Mouse (Mus musculus) intestine, embryonic 14.5 days (tissue): ENCODE data around the gene D5Ertd579e. TPM values are rescaled to one million over a fixed set of nuclear protein-coding genes. Genes with fewer than 3 reads are reported as not detected.

ENCODE experiments used
- ATAC-seq: fragments of 200-750 bp; cut with Nextera tagmentation; replicated peaks from 2 replicates; pipeline ENCODE4 v1.8.0; 2017; ENCODE audit warnings: low read depth, moderate number of reproducible peaks, moderate TSS enrichment, moderate library complexity; ENCODE audit not compliant: low FRiP score, low TSS enrichment
- DNase-seq: peaks from one replicate; pipeline ENCODE4 v3.0.0-alpha.2; 2018; ENCODE audit warnings: low spot score
- H3K27ac ChIP-seq: fragments of 300-500 bp; sonication (generic); 2 replicates; pipeline ENCODE4 v1.5.1; 2014; ENCODE audit warnings: low read depth, mild to moderate bottlenecking, control low read depth
- H3K27me3 ChIP-seq: fragments of 300-500 bp; sonication (generic); replicated peaks from 2 replicates; pipeline ENCODE4 v1.6.1; 2014; ENCODE audit warnings: low read length, control low read depth; ENCODE audit not compliant: control insufficient read depth, insufficient read depth
- H3K36me3 ChIP-seq: fragments of 300-500 bp; sonication (generic); 2 replicates; pipeline ENCODE4 v1.6.1; 2014; ENCODE audit warnings: low read length, control low read depth; ENCODE audit not compliant: control insufficient read depth, insufficient read depth
- H3K4me1 ChIP-seq: fragments of 300-500 bp; sonication (generic); replicated peaks from 2 replicates; pipeline ENCODE4 v1.6.1; 2014; ENCODE audit warnings: low read length, control low read depth, mixed read lengths; ENCODE audit not compliant: control insufficient read depth, insufficient read depth
- H3K4me2 ChIP-seq: fragments of 300-500 bp; sonication (generic); 2 replicates; pipeline ENCODE4 v1.6.1; 2014; ENCODE audit warnings: low read length
- H3K4me3 ChIP-seq: fragments of 300-500 bp; sonication (generic); 2 replicates; pipeline ENCODE4 v1.5.1; 2014; ENCODE audit warnings: low read depth, low read length, control low read depth, mixed read lengths
- H3K9ac ChIP-seq: fragments of 300-500 bp; sonication (generic); 2 replicates; pipeline ENCODE4 v1.6.1; 2014; ENCODE audit warnings: mild to moderate bottlenecking, low read length
- H3K9me3 ChIP-seq: fragments of 300-500 bp; sonication (generic); 2 replicates; pipeline ENCODE4 v1.6.1; 2016; ENCODE audit warnings: low read length, control low read depth; ENCODE audit not compliant: control insufficient read depth
- WGBS: fragments of 180-500 bp; shearing (Covaris S2); extraction: QIAGEN DNeasy Blood & Tissue Kit; methylation state at CpG from one replicate; pipeline ENCODE4 v1.1.7; 2014; 5-methylcytosine and 5-hydroxymethylcytosine counted together
- polyA plus RNA-seq: library from polyadenylated mRNA; unstranded; fragments of >200 nt; fragmentation: Nextera tagmentation; extraction: Ambion mirVana; gene quantifications from 2 replicates; pipeline ENCODE4 v1.2.1, GENCODE M21; 2014

D5Ertd579e gene
- polyA plus RNA-seq, 1 experiment from 2014 or later: 25.8 TPM

DNA sequence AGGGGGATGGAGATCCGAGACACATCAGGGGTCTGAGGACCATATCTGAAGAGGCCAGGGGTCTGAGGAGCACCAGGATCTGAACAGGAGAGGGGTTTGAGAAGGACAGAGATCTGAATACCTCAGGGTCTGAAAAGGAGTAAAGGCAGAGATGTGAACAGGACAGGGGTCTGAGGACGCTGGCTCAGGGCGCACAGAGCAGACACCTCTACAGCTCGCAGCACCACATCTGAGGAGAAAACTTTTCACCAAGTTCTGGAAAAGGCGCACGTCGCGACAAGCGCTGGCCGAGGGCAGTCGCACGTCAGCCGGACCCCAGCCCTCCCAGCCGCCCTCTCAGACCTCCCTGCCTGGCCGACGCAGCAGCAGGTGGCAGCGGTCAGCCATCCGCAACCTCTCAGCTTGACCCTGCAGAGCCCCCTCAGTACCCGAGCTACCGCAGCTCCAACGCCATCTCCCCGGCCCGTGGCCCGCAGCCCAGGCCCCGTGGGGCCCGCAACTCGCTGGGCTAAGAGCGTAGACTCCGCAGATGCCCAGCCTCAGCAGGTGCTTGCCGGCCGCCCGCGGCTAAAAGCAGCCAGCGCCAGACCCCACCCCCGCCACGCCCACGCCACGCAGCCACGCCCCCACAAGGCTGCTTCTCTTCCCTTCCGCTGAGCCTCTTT is 114.4 kb downstream of the D5Ertd579e start:
- Histone ChIP-seq H3K27ac (no peak overlapping the region; the same call in 1 of the 2 replicates), H3K4me2 (peak overlapping the region; percentile 94), H3K4me1 (peaks cover 13% of the 10 kb centered on the region), H3K27me3 (no peaks in the 10 kb centered on the region), H3K36me3 (no peaks in the 10 kb centered on the region), H3K9ac (peak overlapping the region; percentile 48; the same call in 1 of the 2 replicates), H3K9me3 (no peaks in the 10 kb centered on the region), H3K4me3 (peak overlapping the region; percentile 86)
- WGBS: 1% methylated on average over 39 of the region's 40 CpGs
- ATAC-seq (peak; percentile 10), DNase-seq (peak; percentile 53)

DNA sequence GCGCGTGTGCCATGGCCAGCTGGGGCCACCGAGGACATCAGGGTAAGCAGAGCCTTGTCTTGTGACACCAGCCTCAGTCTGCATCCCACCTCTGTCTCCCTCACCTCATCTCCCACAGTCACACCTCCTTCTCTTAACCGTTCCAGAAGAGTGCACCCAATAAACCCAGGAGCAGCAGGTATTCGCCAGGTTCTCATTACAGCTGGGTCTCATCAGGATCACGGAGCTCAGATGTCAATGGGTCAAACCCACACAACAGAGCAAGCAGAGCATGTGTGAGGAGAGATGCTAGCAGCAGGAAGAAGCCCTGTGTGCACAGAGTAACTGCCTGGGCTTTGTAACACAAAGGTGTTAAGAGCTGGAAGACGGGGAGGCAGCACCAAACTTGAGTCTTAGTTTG is 115.9 kb downstream of the D5Ertd579e start:
- H3K9ac ChIP-seq: no peak overlapping the region
- no peak overlapping the region for H3K27ac ChIP-seq
- H3K36me3 ChIP-seq: no peaks in the 10 kb centered on the region
- no peak overlapping the region for H3K4me2 ChIP-seq
- ATAC-seq (no peak), DNase-seq (no peak)
- H3K9me3 ChIP-seq: no peaks in the 10 kb centered on the region
- H3K27me3 ChIP-seq: no peaks in the 10 kb centered on the region
- WGBS: 76% methylated on average over 7 of the region's 7 CpGs
- peaks cover 13% of the 10 kb centered on the region for H3K4me1 ChIP-seq
- H3K4me3 ChIP-seq: no peak overlapping the region

DNA sequence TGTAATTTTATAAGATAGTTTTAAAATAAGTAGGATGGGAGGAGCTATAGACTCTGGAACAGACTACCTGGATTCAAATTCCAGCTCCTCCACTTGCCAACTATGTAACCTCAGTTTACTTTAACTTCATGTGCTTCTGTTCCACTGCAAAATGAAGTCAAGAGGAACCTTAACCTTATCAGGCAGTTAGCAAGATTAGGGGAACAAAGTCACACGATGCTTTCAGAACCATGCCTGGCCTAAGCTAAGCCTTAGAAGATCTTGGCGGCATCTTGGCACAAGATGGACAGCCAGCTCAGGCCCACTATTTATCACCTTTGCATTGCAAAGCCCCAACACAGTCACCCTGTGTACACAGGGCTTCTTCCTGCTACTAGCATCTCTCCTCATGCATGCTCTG is 116.8 kb downstream of the D5Ertd579e start:
- H3K9me3 ChIP-seq: no peaks in the 10 kb centered on the region
- H3K4me2 ChIP-seq: no peak overlapping the region
- ATAC-seq: no peak
- no peak for DNase-seq
- H3K9ac ChIP-seq: no peak overlapping the region
- H3K27me3 ChIP-seq: no peaks in the 10 kb centered on the region
- H3K36me3 ChIP-seq: no peaks in the 10 kb centered on the region
- H3K4me1 ChIP-seq: peaks cover 20% of the 10 kb centered on the region
- WGBS: 68% methylated on average over 2 of the region's 2 CpGs
- no peak overlapping the region for H3K27ac ChIP-seq
- H3K4me3 ChIP-seq: no peak overlapping the region

DNA sequence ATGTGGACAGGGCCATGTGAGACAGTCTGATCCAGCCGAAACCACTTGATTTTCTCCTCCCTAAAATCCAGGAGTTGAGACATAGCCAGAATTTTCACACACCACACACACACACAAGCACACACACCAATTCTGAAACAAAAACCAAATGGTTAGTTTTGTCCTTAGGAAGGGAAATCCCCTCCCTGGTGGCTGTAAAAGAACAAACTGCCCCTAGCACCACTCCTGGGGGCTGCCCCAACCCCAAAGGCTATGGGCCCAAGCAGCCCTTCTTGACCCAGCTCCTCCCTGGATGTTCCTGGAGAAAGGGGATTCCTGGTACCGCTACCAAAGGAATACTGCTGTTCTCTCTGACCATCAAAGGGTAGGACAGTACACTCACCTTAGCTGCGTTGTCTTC is 119.4 kb downstream of the D5Ertd579e start:
- no peaks in the 10 kb centered on the region for H3K27me3 ChIP-seq
- H3K4me2 ChIP-seq: no peak overlapping the region
- no peaks in the 10 kb centered on the region for H3K36me3 ChIP-seq
- no peak for DNase-seq
- no peaks in the 10 kb centered on the region for H3K9me3 ChIP-seq
- WGBS: 91% methylated on average over 3 of the region's 3 CpGs
- H3K4me3 ChIP-seq: no peak overlapping the region
- H3K9ac ChIP-seq: no peak overlapping the region
- no peak overlapping the region for H3K27ac ChIP-seq
- ATAC-seq: no peak
- H3K4me1 ChIP-seq: peaks cover 20% of the 10 kb centered on the region

DNA sequence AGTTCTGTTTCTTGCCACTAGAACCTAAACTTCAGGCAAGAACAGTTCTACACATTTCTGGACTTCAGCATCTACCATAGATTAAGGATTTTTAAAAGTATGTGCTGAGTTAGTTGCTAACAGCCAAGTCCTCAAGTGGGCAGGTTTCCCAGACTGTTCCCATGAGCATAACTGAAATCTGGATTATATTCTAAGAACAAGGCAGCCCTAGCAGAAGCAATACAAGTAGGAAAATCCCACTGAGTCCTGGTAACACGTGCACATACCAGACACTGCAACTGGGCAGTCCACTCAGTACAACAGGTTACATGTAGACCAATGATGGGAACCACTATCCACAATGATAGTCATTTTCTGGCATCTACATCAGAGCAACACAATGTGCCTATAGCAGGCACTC is 120.1 kb downstream of the D5Ertd579e start:
- H3K4me2 ChIP-seq: no peak overlapping the region
- DNase-seq (no peak), ATAC-seq (no peak)
- H3K27ac ChIP-seq: no peak overlapping the region
- H3K4me1 ChIP-seq: peaks cover 12% of the 10 kb centered on the region
- no peaks in the 10 kb centered on the region for H3K9me3 ChIP-seq
- peaks cover 6% of the 10 kb centered on the region; the same call in 1 of the 2 replicates for H3K36me3 ChIP-seq
- WGBS: 79% methylated on average over 1 of the region's 1 CpGs
- H3K27me3 ChIP-seq: no peaks in the 10 kb centered on the region
- no peak overlapping the region for H3K9ac ChIP-seq
- no peak overlapping the region for H3K4me3 ChIP-seq

DNA sequence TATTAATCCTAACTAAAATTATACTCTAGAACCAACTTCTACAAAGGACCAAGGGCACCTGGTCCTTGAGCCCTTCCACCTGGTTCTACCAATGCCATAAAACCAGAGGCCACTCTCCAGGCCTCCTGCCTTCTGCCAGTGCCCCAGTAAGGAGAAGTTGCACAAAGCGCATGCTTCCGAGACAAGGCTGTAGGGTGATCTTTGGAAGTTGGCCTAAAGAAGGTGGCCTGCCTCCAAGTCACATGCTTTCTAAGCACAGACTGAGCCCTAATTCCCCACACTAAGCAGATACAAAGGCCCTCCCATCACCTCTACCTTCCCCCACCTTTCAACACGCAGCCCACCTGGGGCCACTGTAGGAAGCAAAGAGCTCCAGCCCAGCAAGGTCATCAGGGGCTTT is 120.6 kb downstream of the D5Ertd579e start:
- no peak overlapping the region for H3K27ac ChIP-seq

DNA sequence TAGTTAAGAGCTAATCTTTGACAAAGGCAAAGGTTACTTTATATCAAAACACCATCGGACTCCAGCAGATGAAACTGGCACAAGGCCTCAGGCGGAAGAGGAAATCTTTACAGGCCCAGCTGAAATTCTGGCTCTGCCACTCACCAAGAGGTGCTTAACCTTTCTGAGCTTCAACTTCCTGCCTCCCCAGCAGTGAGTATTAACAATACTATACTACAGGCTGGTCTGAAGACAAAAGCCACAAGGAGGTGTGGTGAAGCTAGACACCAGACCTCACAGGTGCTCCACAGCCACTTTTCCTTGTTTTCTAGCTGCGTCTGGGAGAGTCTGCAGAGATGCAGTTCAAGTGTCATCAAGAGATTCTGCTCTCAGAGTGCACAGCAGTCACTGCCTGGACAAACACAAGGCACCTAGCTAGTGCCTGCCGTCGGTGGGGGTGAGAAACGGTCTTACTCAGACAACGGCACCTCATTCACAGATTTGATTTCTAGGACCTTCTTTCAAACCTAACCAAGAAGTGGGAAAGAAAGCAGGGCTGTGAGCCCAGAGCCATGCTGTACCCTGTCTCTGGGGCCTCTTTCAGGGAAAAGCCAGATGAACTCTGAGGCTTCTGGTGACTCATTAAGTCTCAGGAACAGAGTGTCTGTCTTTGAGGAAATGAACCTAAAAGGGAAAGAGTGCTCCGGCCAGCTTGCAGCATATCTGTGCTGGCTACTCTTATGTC is 121.5 kb downstream of the D5Ertd579e start:
- no peaks in the 10 kb centered on the region for H3K27me3 ChIP-seq
- H3K4me1 ChIP-seq: peaks cover 10% of the 10 kb centered on the region
- DNase-seq: no peak
- no peak overlapping the region for H3K9ac ChIP-seq
- 35% methylated on average over 8 of the region's 8 CpGs for WGBS
- no peaks in the 10 kb centered on the region for H3K9me3 ChIP-seq
- no peak overlapping the region for H3K4me2 ChIP-seq
- H3K36me3 ChIP-seq: peaks cover 9% of the 10 kb centered on the region; the same call in 1 of the 2 replicates
- H3K4me3 ChIP-seq: no peak overlapping the region
- 0 out of 2 replicates have a peak, but pooled peaks have one; percentile 21 for ATAC-seq
- H3K27ac ChIP-seq: peak overlapping the region; percentile 24

More for the DNA sequence above, 120.6 kb downstream of the D5Ertd579e start:
- peaks cover 10% of the 10 kb centered on the region for H3K4me1 ChIP-seq
- peaks cover 9% of the 10 kb centered on the region; the same call in 1 of the 2 replicates for H3K36me3 ChIP-seq
- no peak overlapping the region for H3K4me3 ChIP-seq
- no peaks in the 10 kb centered on the region for H3K27me3 ChIP-seq
- 86% methylated on average over 3 of the region's 3 CpGs for WGBS
- DNase-seq (no peak), ATAC-seq (no peak)
- no peak overlapping the region for H3K4me2 ChIP-seq
- no peak overlapping the region for H3K9ac ChIP-seq
- no peaks in the 10 kb centered on the region for H3K9me3 ChIP-seq

DNA sequence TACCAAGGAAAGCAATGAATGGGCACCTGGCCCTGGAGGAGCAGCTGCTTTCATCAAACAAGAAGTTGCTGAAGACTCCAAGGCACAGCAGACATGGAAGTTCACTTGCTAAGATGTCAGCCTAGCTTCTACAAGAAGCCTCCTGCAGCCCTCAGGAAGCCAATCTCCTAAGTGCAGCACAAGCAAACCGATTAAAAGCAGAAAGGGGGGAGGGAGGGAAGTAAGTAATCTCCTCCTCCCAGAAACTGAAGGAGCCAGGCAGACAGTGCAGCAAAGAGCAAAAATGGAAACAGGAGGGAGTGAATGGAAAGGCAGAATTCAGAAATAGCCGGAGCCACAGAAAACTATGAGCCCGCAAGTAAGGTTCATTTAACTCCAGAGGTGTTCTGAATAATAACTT is 122.5 kb downstream of the D5Ertd579e start:
- H3K4me1 ChIP-seq: peaks cover 10% of the 10 kb centered on the region
- H3K27me3 ChIP-seq: no peaks in the 10 kb centered on the region
- H3K4me3 ChIP-seq: no peak overlapping the region
- H3K36me3 ChIP-seq: peaks cover 9% of the 10 kb centered on the region; the same call in 1 of the 2 replicates
- DNase-seq (no peak), ATAC-seq (no peak)
- no peak overlapping the region for H3K9ac ChIP-seq
- H3K9me3 ChIP-seq: no peaks in the 10 kb centered on the region
- WGBS: 68% methylated on average over 3 of the region's 3 CpGs
- no peak overlapping the region for H3K4me2 ChIP-seq
- H3K27ac ChIP-seq: no peak overlapping the region
